Mouse (Mus musculus): ENCODE data around the gene Srpk2. TPM values are rescaled to one million over a fixed set of nuclear protein-coding genes. Genes with fewer than 3 reads are reported as not detected.
"Not testable (repeated sequence)": the region's sequence is repeated elsewhere in the genome, so short reads cannot be mapped to it uniquely, and the experiment has no call there.

Gene Srpk2
- total and polyA plus RNA-seq, 3 experiments, result 8.4 to 37.4 (median 35.1) TPM

DNA sequence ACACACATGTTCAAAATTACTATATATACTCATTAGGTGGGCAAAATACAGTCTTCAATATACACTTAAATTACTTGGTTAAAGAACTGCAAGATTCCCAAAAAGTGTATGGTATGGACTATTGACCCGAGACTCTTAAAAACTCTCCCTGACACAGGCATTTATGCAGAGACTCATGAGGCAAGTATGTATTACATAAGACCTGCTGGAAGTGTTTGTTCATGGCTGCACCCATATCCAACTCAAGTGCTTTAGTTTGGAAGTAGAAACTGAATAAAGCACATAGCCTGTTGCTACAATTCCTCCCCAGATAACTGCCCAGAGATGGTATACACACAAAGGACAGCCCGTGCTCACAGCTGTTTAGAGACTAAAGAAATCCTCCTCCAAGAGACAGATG lies 123.2 kb downstream of the Srpk2 start:
- H3K79me2 ChIP-seq (replicated peaks; ENCODE audit: control insufficient read depth, insufficient read depth, low read length), result no peaks in the 10 kb centered on the region
- intact Hi-C loops (cut with DNase I), result no loop called here
- H3K4me3 ChIP-seq, result no peak overlapping the region
- no peak overlapping the region for H3K27ac ChIP-seq
- no peaks in the 10 kb centered on the region for H3K27me3 ChIP-seq (ENCODE audit: control insufficient read depth, insufficient read depth, low read length)
- WGBS, result 93% methylated on average over 2 of the region's 2 CpGs
- peaks cover 6% of the 10 kb centered on the region for H3K36me3 ChIP-seq (ENCODE audit: control insufficient read depth, insufficient read depth, low read length)
- DNase-seq, result no peak
- H3K9ac ChIP-seq (ENCODE audit: low read depth, low read length), result no peak overlapping the region
- H3K4me1 ChIP-seq (ENCODE audit: control insufficient read depth, insufficient read depth, low read length), result peaks cover 1% of the 10 kb centered on the region; the same call in 1 of the 2 replicates
- TF ChIP-seq POLR2A (IDR thresholded peaks at IDR 0.05; ENCODE audit: insufficient read depth, low read depth, low read length) (no peak), EP300 (IDR thresholded peaks at IDR 0.05; ENCODE audit: insufficient read depth, low read depth, low read length) (no peak), CTCF (IDR thresholded peaks at IDR 0.05) (no peak)

- Histone ChIP-seq H3K36me3 (ENCODE audit: control insufficient read depth, insufficient read depth, low read length) (peaks cover 6% of the 10 kb centered on the region), H3K9ac (ENCODE audit: low read depth, low read length) (no peak overlapping the region), H3K27me3 (ENCODE audit: control insufficient read depth, insufficient read depth, low read length) (no peaks in the 10 kb centered on the region), H3K4me3 (no peak overlapping the region), H3K79me2 (replicated peaks; ENCODE audit: control insufficient read depth, insufficient read depth, low read length) (no peaks in the 10 kb centered on the region), H3K27ac (no peak overlapping the region), H3K4me1 (ENCODE audit: control insufficient read depth, insufficient read depth, low read length) (peaks cover 1% of the 10 kb centered on the region; the same call in 1 of the 2 replicates)
- DNase-seq, result no peak
- TF ChIP-seq POLR2A (IDR thresholded peaks at IDR 0.05; ENCODE audit: insufficient read depth, low read depth, low read length) (no peak), CTCF (IDR thresholded peaks at IDR 0.05) (no peak), EP300 (IDR thresholded peaks at IDR 0.05; ENCODE audit: insufficient read depth, low read depth, low read length) (no peak)
- 85% methylated on average over 4 of the region's 4 CpGs for WGBS
- intact Hi-C loops (cut with DNase I), result no loop called here
These were observed 124.2 kb downstream of the Srpk2 start for GRCm38 (mm10) chr5:23560171-23560570.

DNA sequence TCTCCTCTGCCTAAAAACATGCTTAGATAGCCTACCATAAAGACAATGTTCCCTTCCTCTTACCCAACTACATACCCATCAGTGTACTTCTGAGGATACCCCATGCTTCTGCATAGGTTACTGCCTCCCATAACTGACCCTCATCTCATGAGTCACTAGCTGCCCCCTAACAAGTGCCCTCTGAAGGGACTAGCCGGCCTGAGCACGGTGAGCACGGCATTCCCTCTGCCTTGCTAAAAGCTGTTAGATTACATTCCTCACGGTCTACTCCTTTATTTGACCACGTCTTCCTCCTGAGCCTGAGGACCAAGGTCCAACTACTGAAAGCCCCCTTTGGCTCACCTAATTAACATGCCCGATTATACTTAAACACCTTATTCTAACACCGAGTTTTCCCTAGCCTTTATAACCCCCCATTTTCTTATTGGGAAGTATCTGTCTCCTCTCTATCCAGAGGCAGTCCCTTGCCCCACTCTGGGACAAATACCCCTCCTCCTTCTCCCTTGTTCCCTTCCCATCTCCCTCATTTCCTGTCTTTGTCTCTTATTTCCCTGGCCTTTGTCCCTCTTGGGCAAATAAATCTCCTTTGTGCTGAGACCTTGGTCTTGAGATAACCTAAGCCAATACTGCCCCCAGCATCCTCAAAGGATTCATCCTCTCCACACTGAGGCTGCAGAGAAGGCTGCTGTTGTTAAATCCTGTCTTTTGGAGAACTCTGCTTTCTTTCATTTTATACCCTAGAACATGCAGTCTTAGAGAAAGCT lies 128.2 kb downstream of the Srpk2 start:
- peaks cover 6% of the 10 kb centered on the region; the same call in 1 of the 2 replicates for H3K36me3 ChIP-seq (ENCODE audit: control insufficient read depth, insufficient read depth, low read length)
- 69% methylated on average over 7 of the region's 7 CpGs for WGBS
- H3K4me1 ChIP-seq (ENCODE audit: control insufficient read depth, insufficient read depth, low read length), result peaks cover 3% of the 10 kb centered on the region
- no peak overlapping the region for H3K4me3 ChIP-seq
- intact Hi-C loops (cut with DNase I), result no loop called here
- H3K27me3 ChIP-seq (ENCODE audit: control insufficient read depth, insufficient read depth, low read length), result no peaks in the 10 kb centered on the region
- H3K9ac ChIP-seq (ENCODE audit: low read depth, low read length), result no peak overlapping the region
- no peak for DNase-seq
- no peak for TF ChIP-seq POLR2A (IDR thresholded peaks at IDR 0.05; ENCODE audit: insufficient read depth, low read depth, low read length)
- no peak for TF ChIP-seq CTCF (IDR thresholded peaks at IDR 0.05)
- no peak for TF ChIP-seq EP300 (IDR thresholded peaks at IDR 0.05; ENCODE audit: insufficient read depth, low read depth, low read length)
- H3K79me2 ChIP-seq (replicated peaks; ENCODE audit: control insufficient read depth, insufficient read depth, low read length), result no peaks in the 10 kb centered on the region
- no peak overlapping the region for H3K27ac ChIP-seq

DNA sequence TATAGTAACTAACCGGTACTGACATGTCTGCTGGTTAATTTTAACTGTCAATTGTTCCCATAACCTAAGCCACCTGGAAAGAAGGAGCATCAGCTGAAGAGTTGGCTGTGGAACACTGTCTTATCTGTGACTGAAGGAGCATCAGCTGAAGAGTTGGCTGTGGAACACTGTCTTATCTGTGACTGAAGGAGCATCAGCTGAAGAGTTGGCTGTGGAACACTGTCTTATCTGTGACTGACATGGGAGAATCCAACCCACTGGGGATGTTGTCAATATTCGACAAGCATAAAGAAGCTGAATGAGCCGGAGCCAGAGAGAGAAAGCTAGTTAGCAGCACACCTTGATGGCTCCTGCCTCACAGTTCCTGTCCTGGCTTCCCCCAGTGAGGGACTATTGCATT lies 131.1 kb downstream of the Srpk2 start:
- 46% methylated on average over 3 of the region's 3 CpGs for WGBS
- TF ChIP-seq EP300 (IDR thresholded peaks at IDR 0.05; ENCODE audit: insufficient read depth, low read depth, low read length), result 0 out of 2 replicates have a peak, but pooled peaks have one; percentile 32
- H3K36me3 ChIP-seq (ENCODE audit: control insufficient read depth, insufficient read depth, low read length); DNase-seq; intact Hi-C loops (cut with DNase I); H3K9ac ChIP-seq (ENCODE audit: low read depth, low read length); H3K4me1 ChIP-seq (ENCODE audit: control insufficient read depth, insufficient read depth, low read length); H3K4me3 ChIP-seq; H3K27ac ChIP-seq; H3K27me3 ChIP-seq (ENCODE audit: control insufficient read depth, insufficient read depth, low read length); H3K79me2 ChIP-seq (replicated peaks; ENCODE audit: control insufficient read depth, insufficient read depth, low read length): not testable (repeated sequence)

DNA sequence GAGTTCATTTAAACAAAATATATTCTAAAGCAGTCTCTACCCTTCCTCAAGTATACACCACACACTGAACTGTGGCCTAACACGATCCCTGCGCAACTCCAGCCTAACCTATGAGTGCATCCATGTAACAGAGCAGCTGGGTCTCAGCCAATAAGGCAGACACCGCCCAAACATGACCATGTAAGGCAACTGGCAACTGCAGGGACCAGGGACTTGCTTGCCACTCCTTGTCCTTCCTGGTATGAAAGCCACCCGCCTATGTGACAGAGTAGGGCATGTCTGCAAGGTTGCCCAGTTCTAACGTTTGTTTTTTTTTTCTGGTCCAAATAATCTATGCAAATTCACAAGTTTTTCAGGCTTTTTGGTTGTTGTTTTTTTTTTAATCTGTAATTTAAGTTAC lies 132.7 kb downstream of the Srpk2 start:
- Histone ChIP-seq H3K4me1 (ENCODE audit: control insufficient read depth, insufficient read depth, low read length) (peaks cover 2% of the 10 kb centered on the region), H3K27ac (no peak overlapping the region), H3K79me2 (replicated peaks; ENCODE audit: control insufficient read depth, insufficient read depth, low read length) (no peaks in the 10 kb centered on the region; the same call in 1 of the 2 replicates), H3K36me3 (ENCODE audit: control insufficient read depth, insufficient read depth, low read length) (peaks cover 6% of the 10 kb centered on the region; the same call in 1 of the 2 replicates), H3K4me3 (no peak overlapping the region), H3K27me3 (ENCODE audit: control insufficient read depth, insufficient read depth, low read length) (no peaks in the 10 kb centered on the region), H3K9ac (ENCODE audit: low read depth, low read length) (no peak overlapping the region)
- 60% methylated on average over 5 of the region's 5 CpGs for WGBS
- 0 out of 2 replicates have a peak, but pooled peaks have one; percentile 17 for TF ChIP-seq EP300 (IDR thresholded peaks at IDR 0.05; ENCODE audit: insufficient read depth, low read depth, low read length)
- no peak for TF ChIP-seq POLR2A (IDR thresholded peaks at IDR 0.05; ENCODE audit: insufficient read depth, low read depth, low read length)
- DNase-seq, result peak; percentile 24
- intact Hi-C loops (cut with DNase I), result no loop called here

DNA sequence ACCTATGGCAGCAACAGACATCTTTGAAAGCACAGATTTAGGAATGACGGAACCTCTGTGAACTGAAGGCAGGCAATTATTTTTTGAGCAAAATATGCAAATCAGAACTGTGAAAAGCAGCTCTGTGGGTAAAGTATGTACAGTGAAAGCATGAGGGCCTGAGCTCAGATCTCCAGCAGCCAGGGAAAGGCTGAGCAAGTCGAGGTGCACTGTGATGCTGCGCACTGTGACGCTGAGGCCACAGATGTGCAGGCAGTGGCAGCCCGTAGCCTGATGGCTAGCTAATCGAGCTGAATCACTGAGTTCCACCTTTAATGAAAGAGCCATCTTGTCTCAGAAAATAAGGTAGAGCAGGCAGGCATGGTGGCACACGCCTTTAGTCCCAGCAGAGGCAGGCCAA lies 148.7 kb downstream of the Srpk2 start:
- H3K27ac ChIP-seq, result no peak overlapping the region
- TF ChIP-seq POLR2A (IDR thresholded peaks at IDR 0.05; ENCODE audit: insufficient read depth, low read depth, low read length), result no peak
- TF ChIP-seq EP300 (IDR thresholded peaks at IDR 0.05; ENCODE audit: insufficient read depth, low read depth, low read length), result no peak
- no peak for TF ChIP-seq CTCF (IDR thresholded peaks at IDR 0.05)
- 91% methylated on average over 7 of the region's 7 CpGs for WGBS
- no peaks in the 10 kb centered on the region for H3K4me1 ChIP-seq (ENCODE audit: control insufficient read depth, insufficient read depth, low read length)
- no peak overlapping the region for H3K9ac ChIP-seq (ENCODE audit: low read depth, low read length)
- no peaks in the 10 kb centered on the region for H3K27me3 ChIP-seq (ENCODE audit: control insufficient read depth, insufficient read depth, low read length)
- intact Hi-C loops (cut with DNase I), result no loop called here
- no peak overlapping the region for H3K4me3 ChIP-seq
- no peaks in the 10 kb centered on the region; the same call in none of the 2 replicates for H3K36me3 ChIP-seq (ENCODE audit: control insufficient read depth, insufficient read depth, low read length)
- no peaks in the 10 kb centered on the region for H3K79me2 ChIP-seq (replicated peaks; ENCODE audit: control insufficient read depth, insufficient read depth, low read length)
- no peak for DNase-seq

Data from heart, adult 2 months (tissue).